Comparison of ENCODE assay signal across 34 mouse cellular contexts in the genomic region with DNA sequence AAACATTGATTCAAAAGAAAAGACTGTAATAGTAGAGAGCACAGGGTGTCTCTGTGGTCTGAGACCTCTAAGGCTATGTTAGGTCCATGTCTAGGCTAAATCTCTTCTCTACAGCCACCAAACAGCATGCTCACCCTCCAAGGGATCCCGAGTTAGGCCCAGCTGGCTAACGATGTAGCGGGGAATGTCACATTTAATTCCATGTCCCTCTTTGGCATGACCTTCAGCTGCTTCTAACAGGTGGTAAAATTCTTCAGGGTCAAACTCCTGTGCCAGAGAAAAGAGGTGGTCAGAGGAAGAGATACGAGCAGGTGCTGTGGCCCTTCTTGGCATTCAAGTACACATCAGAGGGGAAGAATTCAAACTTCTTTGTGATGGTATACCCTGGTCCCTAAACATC.
"Had no signal": no experiment of that assay in that cellular context is flagged by ENCODE, and none has a peak within 500 bp of the region (broad histone marks: within the 10 kb centered on the region; RNA-seq: fewer than 3 reads in every experiment).

No protein-coding gene starts in this region.

- H3K4me2 ChIP-seq: heart, embryonic 11.5 days; heart, embryonic 12.5 days; heart, embryonic 13.5 days; heart, embryonic 15.5 days; hindbrain, embryonic 12.5 days; hindbrain, embryonic 13.5 days; hindbrain, embryonic 14.5 days; hindbrain, embryonic 15.5 days; kidney, embryonic 15.5 days had no signal

- H3K9ac ChIP-seq: heart, embryonic 12.5 days; heart, embryonic 13.5 days; heart, embryonic 15.5 days; hindbrain, embryonic 12.5 days; hindbrain, embryonic 13.5 days; hindbrain, embryonic 14.5 days; hindbrain, embryonic 15.5 days; kidney, embryonic 15.5 days had no signal

- H3K9me3 ChIP-seq: heart, embryonic 10.5 days; heart, embryonic 12.5 days; heart, embryonic 13.5 days; heart, embryonic 15.5 days; hindbrain, embryonic 10.5 days; hindbrain, embryonic 12.5 days; hindbrain, embryonic 13.5 days; hindbrain, embryonic 15.5 days; kidney, embryonic 15.5 days had no signal

- ATAC-seq: hindbrain, embryonic 16.5 days; hindbrain, postnatal 0 days; inflammation-experienced regulatory T-cells, adult 6 months; intestine, embryonic 16.5 days; intestine, postnatal 0 days had no signal

- H3K4me3 ChIP-seq: heart, embryonic 10.5 days; heart, embryonic 12.5 days; heart, embryonic 13.5 days; heart, embryonic 15.5 days; hindbrain, embryonic 10.5 days; hindbrain, embryonic 12.5 days; hindbrain, embryonic 13.5 days; hindbrain, embryonic 15.5 days; kidney, embryonic 15.5 days; layer of hippocampus, adult 2 months had no signal

- DNase-seq: heart, postnatal 10 days; heart, postnatal 14 days; heart, postnatal 36 days; heart, postnatal 4 days; kidney, adult 11 months; kidney, adult 18-20 months; kidney, adult 2 months; kidney, adult 8-10 months; kidney, adult 9 months; kidney, postnatal 10 days; kidney, postnatal 14 days; kidney, postnatal 25 days; kidney, postnatal 36 days; kidney, postnatal 4 days; layer of hippocampus, adult 9-11 months; layer of hippocampus, postnatal 36 days had no signal

- H3K27ac ChIP-seq: heart, embryonic 10.5 days; heart, embryonic 13.5 days; heart, embryonic 15.5 days; hindbrain, embryonic 10.5 days; hindbrain, embryonic 12.5 days; hindbrain, embryonic 13.5 days; hindbrain, embryonic 14.5 days; hindbrain, embryonic 15.5 days; hindbrain, postnatal 0 days; kidney, embryonic 15.5 days; kidney, postnatal 0 days; layer of hippocampus, adult 2 months had no signal

- H3K27me3 ChIP-seq: heart, embryonic 12.5 days; heart, embryonic 13.5 days; heart, embryonic 15.5 days; hindbrain, embryonic 12.5 days; hindbrain, embryonic 13.5 days; hindbrain, embryonic 15.5 days; kidney, embryonic 15.5 days had no signal

- H3K4me1 ChIP-seq: heart, embryonic 10.5 days; heart, embryonic 12.5 days; hindbrain, embryonic 10.5 days; hindbrain, embryonic 12.5 days; hindbrain, embryonic 13.5 days; hindbrain, embryonic 15.5 days; kidney, embryonic 15.5 days had no signal
